Mouse (Mus musculus) liver, postnatal 0 days (tissue): ENCODE measurements around the gene Polr2g. TPM values are rescaled to one million over a fixed set of nuclear protein-coding genes. Genes with fewer than 3 reads are reported as not detected.

Source experiments
- ATAC-seq: fragments of 200-750 bp; cut with Nextera tagmentation; 2 replicates; pipeline ENCODE4 v1.8.0; 2017; ENCODE audit warnings: mild to moderate bottlenecking, moderate library complexity
- DNase-seq: peaks from one replicate; pipeline ENCODE4 v3.0.0-alpha.2; 2016
- H3K27ac ChIP-seq: fragments of 300-500 bp; sonication (generic); 2 replicates; pipeline ENCODE4 v1.5.1; 2014; ENCODE audit warnings: antibody characterized with exemption, moderate library complexity, mild to moderate bottlenecking, low read depth
- H3K27me3 ChIP-seq: fragments of 300-500 bp; sonication (generic); 2 replicates; pipeline ENCODE4 v1.6.1; 2014; ENCODE audit warnings: low read length, control low read depth, mixed read lengths; ENCODE audit not compliant: insufficient read depth
- H3K36me3 ChIP-seq: fragments of 300-500 bp; sonication (generic); replicated peaks from 2 replicates; pipeline ENCODE4 v1.6.1; 2014; ENCODE audit warnings: mild to moderate bottlenecking, control low read depth, low read length, moderate library complexity, mixed read lengths; ENCODE audit not compliant: insufficient read depth
- H3K4me1 ChIP-seq: fragments of 300-500 bp; sonication (generic); 2 replicates; pipeline ENCODE4 v1.6.1; 2014; ENCODE audit warnings: antibody characterized with exemption, mild to moderate bottlenecking, control low read depth; ENCODE audit not compliant: insufficient read depth
- H3K4me2 ChIP-seq: fragments of 300-500 bp; sonication (generic); 2 replicates; pipeline ENCODE4 v1.6.1; 2014; ENCODE audit warnings: low read depth, mild to moderate bottlenecking, low read length, moderate library complexity, mixed read lengths
- H3K4me3 ChIP-seq: fragments of 300-500 bp; sonication (generic); 2 replicates; pipeline ENCODE4 v1.5.1; 2014; ENCODE audit warnings: low read depth, low read length
- H3K9ac ChIP-seq: fragments of 300-500 bp; sonication (generic); replicated peaks from 2 replicates; pipeline ENCODE4 v1.6.1; 2014; ENCODE audit warnings: mild to moderate bottlenecking, moderate library complexity
- H3K9me3 ChIP-seq: fragments of 300-500 bp; sonication (generic); 2 replicates; pipeline ENCODE4 v1.6.1; 2016; ENCODE audit warnings: mild to moderate bottlenecking, control low read depth, low read length, mixed read lengths
- CTCF ChIP-seq: sonication (generic); IDR thresholded peaks from 2 replicates; pipeline ENCODE4 v1.5.1; 2016; ENCODE audit warnings: antibody characterized with exemption, low read depth
- EP300 ChIP-seq: IDR thresholded peaks from 2 replicates; pipeline ENCODE4 v1.6.1; 2016; ENCODE audit warnings: antibody characterized with exemption, low read depth, mild to moderate bottlenecking
- WGBS: fragments of 180-500 bp; shearing (Covaris S2); extraction: QIAGEN DNeasy Blood & Tissue Kit; methylation state at CpG from one replicate; pipeline ENCODE4 v1.1.7; 2014; ENCODE audit not compliant: insufficient replicate concordance; 5-methylcytosine and 5-hydroxymethylcytosine counted together
- polyA plus RNA-seq: library from polyadenylated mRNA; unstranded; fragments of >200 nt; fragmentation: Nextera tagmentation; extraction: Ambion mirVana; gene quantifications from 2 replicates; pipeline ENCODE4 v1.2.1, GENCODE M21; 2015

The Polr2g gene
- polyA plus RNA-seq, 1 experiment from 2014 or later, result 63.3 TPM

GRCm38 (mm10) chr19:8786008-8786781 lies 12.2 kb downstream of the Polr2g start, which contains the start of gene Taf6l:
Gene Taf6l, minus strand, starts transcription at chr19:8786417.
- no peaks in the 10 kb centered on the region for H3K9me3 ChIP-seq
- peak within 1 kb of the TSS; percentile 68 for H3K4me2 ChIP-seq
- peak within 1 kb of the TSS; percentile 57 for H3K27ac ChIP-seq
- peak within 1 kb of the TSS; percentile 62 for H3K4me3 ChIP-seq
- WGBS, result 2% methylated on average over 32 of the region's 32 CpGs
- TF ChIP-seq EP300 (no peak), CTCF (peak; percentile 48)
- H3K4me1 ChIP-seq, result peaks cover 6% of the 10 kb centered on the region; the same call in 1 of the 2 replicates
- ATAC-seq, result peak; percentile 100
- H3K9ac ChIP-seq, result peak within 1 kb of the TSS; percentile 63
- no peaks in the 10 kb centered on the region for H3K27me3 ChIP-seq
- H3K36me3 ChIP-seq, result peaks cover 23% of the 10 kb centered on the region
- peak; percentile 94 for DNase-seq

- WGBS, result 3% methylated on average over 20 of the region's 20 CpGs
- Histone ChIP-seq H3K4me3 (peak overlapping the region; percentile 74), H3K27ac (peak overlapping the region; percentile 100), H3K4me2 (peak overlapping the region; percentile 93), H3K27me3 (no peaks in the 10 kb centered on the region), H3K4me1 (peaks cover 40% of the 10 kb centered on the region), H3K9ac (peak overlapping the region; percentile 92), H3K36me3 (peaks cover 14% of the 10 kb centered on the region), H3K9me3 (no peaks in the 10 kb centered on the region)
- ATAC-seq, result peak; percentile 4; the same call in 1 of the 2 replicates
- TF ChIP-seq EP300, result no peak
- no peak for TF ChIP-seq CTCF
- DNase-seq, result no peak
Observed at GRCm38 (mm10) chr19:8774951-8775421, 23.4 kb downstream of the Polr2g start.

- Histone ChIP-seq H3K4me1 (peaks cover 40% of the 10 kb centered on the region), H3K36me3 (peaks cover 21% of the 10 kb centered on the region), H3K27ac (peak within 1 kb of the TSS; percentile 100), H3K9me3 (no peaks in the 10 kb centered on the region), H3K27me3 (no peaks in the 10 kb centered on the region), H3K4me2 (peak within 1 kb of the TSS; percentile 93), H3K4me3 (peak within 1 kb of the TSS; percentile 74), H3K9ac (peak within 1 kb of the TSS; percentile 92)
- TF ChIP-seq CTCF, result peak; percentile 21; the same call in 1 of the 2 replicates
- no peak for TF ChIP-seq EP300
- peak; percentile 91 for ATAC-seq
- 1% methylated on average over 53 of the region's 68 CpGs for WGBS
- peak; percentile 98 for DNase-seq
Observed at GRCm38 (mm10) chr19:8774086-8774835, 24.1 kb downstream of the Polr2g start, which contains the start of gene Tmem179b. Gene Tmem179b, minus strand, starts transcription at chr19:8774467.

- H3K27me3 ChIP-seq, result no peaks in the 10 kb centered on the region
- H3K4me3 ChIP-seq, result peak overlapping the region; percentile 74
- 33% methylated on average over 6 of the region's 6 CpGs for WGBS
- H3K9ac ChIP-seq, result peak overlapping the region; percentile 92
- DNase-seq, result no peak
- peak overlapping the region; percentile 100 for H3K27ac ChIP-seq
- peak overlapping the region; percentile 93 for H3K4me2 ChIP-seq
- H3K36me3 ChIP-seq, result peaks cover 27% of the 10 kb centered on the region
- H3K4me1 ChIP-seq, result peaks cover 40% of the 10 kb centered on the region
- no peak for ATAC-seq
- TF ChIP-seq EP300 (no peak), CTCF (no peak)
- H3K9me3 ChIP-seq, result no peaks in the 10 kb centered on the region
Observed at GRCm38 (mm10) chr19:8773409-8773808, 25.0 kb downstream of the Polr2g start.

- no peaks in the 10 kb centered on the region for H3K27me3 ChIP-seq
- H3K4me3 ChIP-seq, result peak overlapping the region; percentile 74
- H3K4me1 ChIP-seq, result peaks cover 40% of the 10 kb centered on the region
- H3K36me3 ChIP-seq, result peaks cover 30% of the 10 kb centered on the region
- H3K9me3 ChIP-seq, result no peaks in the 10 kb centered on the region
- H3K27ac ChIP-seq, result peak overlapping the region; percentile 100; the same call in 1 of the 2 replicates
- 43% methylated on average over 5 of the region's 5 CpGs for WGBS
- TF ChIP-seq EP300, result no peak
- no peak for TF ChIP-seq CTCF
- H3K9ac ChIP-seq, result peak overlapping the region; percentile 92
- DNase-seq (no peak), ATAC-seq (no peak)
- peak overlapping the region; percentile 93 for H3K4me2 ChIP-seq
Observed at GRCm38 (mm10) chr19:8772996-8773395, 25.4 kb downstream of the Polr2g start.
